Mouse (Mus musculus): ENCODE measurements around the gene Rnf207.

DNA sequence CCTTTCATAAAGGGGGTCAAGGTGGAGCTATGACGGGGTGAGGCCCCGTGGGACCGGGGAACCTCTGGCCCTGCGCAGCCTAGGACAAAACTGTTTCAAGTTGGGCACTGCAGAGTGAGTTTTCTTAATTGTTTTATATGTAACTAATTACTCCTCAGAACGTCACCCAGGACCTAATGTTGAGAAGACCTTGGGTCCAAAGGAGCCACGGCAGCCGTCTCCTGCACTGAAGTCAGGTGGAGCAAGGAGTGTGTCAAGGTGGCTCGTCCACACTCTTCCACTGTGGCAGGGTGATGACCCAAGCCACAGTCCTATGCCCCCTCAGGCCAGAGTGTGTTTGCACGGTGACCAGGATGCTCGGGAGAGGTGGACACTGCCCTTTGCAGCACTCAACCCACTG is 15.6 kb downstream of the Rnf207 start:
- TF ChIP-seq CTCF (IDR thresholded peaks at IDR 0.05; ENCODE audit: borderline replicate concordance, extremely low read depth, insufficient read depth, insufficient read length) (no peak), POLR2A (IDR thresholded peaks at IDR 0.05; ENCODE audit: borderline replicate concordance, extremely low read depth, insufficient read depth, insufficient read length, poor library complexity, severe bottlenecking) (no peak)

All from brain, embryonic 14.5 days (tissue).